Mouse (Mus musculus): ENCODE measurements around the gene Armh3. TPM values are rescaled to one million over a fixed set of nuclear protein-coding genes. Genes with fewer than 3 reads are reported as not detected.
A peak's percentile ranks its signal among the peaks of the same experiment; 100 is the strongest.

Armh3 gene
- total and polyA plus RNA-seq, 3 experiments: 4.1 to 10.8 TPM; not detected in 1

DNA sequence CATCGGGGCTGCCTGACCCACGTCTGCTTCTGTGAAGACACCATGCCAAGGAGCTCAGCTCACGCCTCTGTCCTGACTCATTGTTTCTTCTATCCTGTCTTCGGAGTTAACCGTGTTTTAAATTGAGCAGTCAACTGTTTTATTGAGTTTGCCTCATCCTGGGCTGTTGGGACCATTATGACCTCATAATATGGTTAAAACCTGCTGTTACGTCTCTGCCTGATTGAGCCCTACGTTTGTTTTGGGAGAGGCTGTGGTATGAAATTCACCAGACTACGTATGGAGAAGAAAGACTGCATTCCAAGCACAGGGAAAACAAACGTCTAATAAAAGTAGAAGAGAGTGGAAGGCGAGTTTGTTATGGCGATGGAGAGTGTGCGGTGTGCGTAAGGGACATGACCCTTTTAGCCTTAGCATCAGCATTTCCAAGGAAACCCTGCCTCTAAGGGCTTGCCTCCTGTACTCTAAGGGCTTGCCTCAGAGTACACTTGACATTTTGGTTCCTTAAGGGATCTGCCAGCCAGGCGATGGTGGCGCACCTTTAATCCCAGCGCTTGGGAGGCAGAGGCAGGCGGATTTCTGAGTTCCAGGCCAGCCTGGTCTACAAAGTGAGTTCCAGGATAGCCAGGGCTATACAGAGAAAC is 214.2 kb downstream of the Armh3 start:
- Histone ChIP-seq H3K9ac (ENCODE audit: control insufficient read depth, low read depth, low read length, poor library complexity, severe bottlenecking) (peak overlapping the region; percentile 77), H3K27me3 (ENCODE audit: control insufficient read depth in 1 of 2, insufficient read depth in 2 of 2, low read length in 2 of 2) (no peaks in the 10 kb centered on the region), H3K36me3 (ENCODE audit: control insufficient read depth in 1 of 2, insufficient read depth in 2 of 2, low read length in 2 of 2) (peaks cover 2 to 30% of the 10 kb centered on the region in 2 experiments), H3K27ac (ENCODE audit: control insufficient read depth, low read depth, low read length) (peak overlapping the region; percentile 47), H3K79me2 (ENCODE audit: control insufficient read depth, insufficient read depth, low read length, poor library complexity) (peaks cover 36% of the 10 kb centered on the region), H3K9me3 (replicated peaks; ENCODE audit: insufficient read depth, low read length) (no peaks in the 10 kb centered on the region), H3K4me3 (ENCODE audit: control insufficient read depth in 1 of 2, insufficient read depth in 1 of 2, low read depth in 2 of 2, low read length in 2 of 2) (peak overlapping the region; percentile 59 to 65), H3K4me1 (ENCODE audit: control insufficient read depth in 1 of 2, insufficient read depth in 2 of 2, low read length in 2 of 2) (peaks cover 16 to 29% of the 10 kb centered on the region in 2 experiments)
- no peak for DNase-seq (ENCODE audit: low read depth, low spot score)
- TF ChIP-seq JUND (IDR thresholded peaks at IDR 0.05; ENCODE audit: low read depth, low read length) (no peak), RAD21 (IDR thresholded peaks at IDR 0.05; ENCODE audit: low read depth, low read length) (no peak), ZNF384 (IDR thresholded peaks at IDR 0.05; ENCODE audit: low read depth, low read length) (no peak), MXI1 (IDR thresholded peaks at IDR 0.05; ENCODE audit: low read depth, low read length) (0 out of 2 replicates have a peak, but pooled peaks have one; percentile 13), ETS1 (IDR thresholded peaks at IDR 0.05; ENCODE audit: low read depth, low read length) (0 out of 2 replicates have a peak, but pooled peaks have one; percentile 28), CHD2 (IDR thresholded peaks at IDR 0.05; ENCODE audit: low read length) (no peak), NRF1 (IDR thresholded peaks at IDR 0.05; ENCODE audit: insufficient read depth, low read depth, low read length, poor library complexity, severe bottlenecking) (no peak), HCFC1 (IDR thresholded peaks at IDR 0.05; ENCODE audit: low read depth, low read length) (no peak), SMC3 (IDR thresholded peaks at IDR 0.05; ENCODE audit: low read depth, low read length) (no peak), CTCF (IDR thresholded peaks at IDR 0.05 in 2 of 3, conservative IDR thresholded peaks at IDR 0.05 in 1 of 3; ENCODE audit: control insufficient read depth in 1 of 3, insufficient read depth in 1 of 3, low read depth in 2 of 3, low read length in 3 of 3, poor library complexity in 1 of 3, severe bottlenecking in 1 of 3) (no peak), MAX (IDR thresholded peaks at IDR 0.05; ENCODE audit: low read length) (peak; percentile 62; the same call in 1 of the 2 replicates), MYB (IDR thresholded peaks at IDR 0.05; ENCODE audit: low read depth, low read length) (0 out of 2 replicates have a peak, but pooled peaks have one; percentile 31), ZMIZ1 (IDR thresholded peaks at IDR 0.05; ENCODE audit: low read depth, low read length) (peak; percentile 5; the same call in 1 of the 2 replicates), EP300 (IDR thresholded peaks at IDR 0.05; ENCODE audit: low read depth in 1 of 2, low read length in 2 of 2) (no peak), TBP (IDR thresholded peaks at IDR 0.05; ENCODE audit: low read depth, low read length) (no peak), POLR2AphosphoS5 (IDR thresholded peaks at IDR 0.05; ENCODE audit: borderline replicate concordance, low read depth, low read length) (no peak; the same call in 1 of the 2 replicates), USF1 (IDR thresholded peaks at IDR 0.05; ENCODE audit: low read depth, low read length) (no peak), UBTF (IDR thresholded peaks at IDR 0.05; ENCODE audit: borderline replicate concordance, insufficient read depth, low read depth, low read length) (no peak), NELFE (IDR thresholded peaks at IDR 0.05; ENCODE audit: low read depth, low read length) (peak; percentile 58; the same call in 1 of the 2 replicates), CHD1 (IDR thresholded peaks at IDR 0.05; ENCODE audit: low read depth, low read length) (no peak), MYC (IDR thresholded peaks at IDR 0.05; ENCODE audit: low read depth, low read length) (0 out of 2 replicates have a peak, but pooled peaks have one; percentile 57), RCOR1 (IDR thresholded peaks at IDR 0.05; ENCODE audit: low read depth, low read length) (no peak), POLR2AphosphoS2 (IDR thresholded peaks at IDR 0.05; ENCODE audit: low read length) (peak; percentile 80; the same call in 1 of the 2 replicates), GABPA (IDR thresholded peaks at IDR 0.05; ENCODE audit: low read depth, low read length) (no peak), MEF2A (IDR thresholded peaks at IDR 0.05; ENCODE audit: extremely low read depth, insufficient replicate concordance, low read depth, low read length, poor library complexity, severe bottlenecking) (no peak), GATA1 (IDR thresholded peaks at IDR 0.05; ENCODE audit: low read depth, low read length) (no peak), ELF1 (IDR thresholded peaks at IDR 0.05; ENCODE audit: low read depth, low read length) (0 out of 2 replicates have a peak, but pooled peaks have one; percentile 5), ZKSCAN1 (IDR thresholded peaks at IDR 0.05; ENCODE audit: low read depth, low read length) (no peak), MAFK (IDR thresholded peaks at IDR 0.05; ENCODE audit: borderline replicate concordance, low read depth, low read length) (no peak), TAL1 (IDR thresholded peaks at IDR 0.05; ENCODE audit: low read length) (no peak), POLR2A (IDR thresholded peaks at IDR 0.05; ENCODE audit: control insufficient read depth in 1 of 2, insufficient read depth in 1 of 2, low read depth in 1 of 2, low read length in 2 of 2, poor library complexity in 1 of 2) (peak in 1 of 2 experiments; percentile 78; a peak in 3 of 4 replicates), MAZ (IDR thresholded peaks at IDR 0.05; ENCODE audit: low read depth, low read length) (no peak), TCF12 (IDR thresholded peaks at IDR 0.05; ENCODE audit: low read depth, low read length) (no peak), USF2 (IDR thresholded peaks at IDR 0.05; ENCODE audit: borderline replicate concordance in 1 of 2, insufficient read depth in 1 of 2, low read depth in 1 of 2, low read length in 2 of 2) (no peak), ZC3H11A (IDR thresholded peaks at IDR 0.05; ENCODE audit: low read depth, low read length) (no peak), SIN3A (IDR thresholded peaks at IDR 0.05; ENCODE audit: low read length) (no peak)

All from MEL (cell line).